In genomic region chr13:65311311-65311755, GRCm38 (mm10) we compare ENCODE assay signal across 9 mouse cellular contexts. TPM values are rescaled to one million over a fixed set of nuclear protein-coding genes. Genes with fewer than 3 reads are reported as not detected.
A peak's percentile ranks its signal among the peaks of the same experiment; 100 is the strongest.
DNase-seq lines count a peak whose midpoint lies in the region; ATAC-seq and TF ChIP-seq lines count a peak whose summit lies in the region.
"Had no signal": no experiment of that assay in that cellular context is flagged by ENCODE, and none has a peak within 500 bp of the region (broad histone marks: within the 10 kb centered on the region; RNA-seq: fewer than 3 reads in every experiment).

No protein-coding gene starts in this region.

- no peaks in the 10 kb centered on the region for H3K36me3 ChIP-seq in lung, embryonic 15.5 days

- WGBS in lung, embryonic 15.5 days = 37% methylated on average over 22 of the region's 27 CpGs
- WGBS in lung, adult 2 months = 26% methylated on average over 27 of the region's 27 CpGs

- peak overlapping the region; percentile 38 for H3K4me2 ChIP-seq in lung, embryonic 15.5 days

- H3K27ac ChIP-seq in lung, embryonic 15.5 days = no peak overlapping the region

- DNase-seq in adrenal gland, postnatal 10 days = peak; percentile 12
- no peak for DNase-seq in adrenal gland, postnatal 14 days
- DNase-seq in lung, adult 2 months = no peak
- DNase-seq in heart, postnatal 4 days = peak; percentile 21
- no peak for DNase-seq in T-cell, adult 2 months (ENCODE audit: low spot score)
- no peak for DNase-seq in Muller cell, postnatal 12 days (ENCODE audit: inconsistent ontology term)

- ATAC-seq in lung, embryonic 15.5 days (ENCODE audit: borderline replicate concordance, extremely low read depth, low FRiP score, low TSS enrichment) = peak; percentile 69
- ATAC-seq in megakaryocyte progenitor cell, adult 5-6 weeks (replicated peaks; ENCODE audit: poor library complexity) = peak; percentile 64

- TF ChIP-seq POLR2A in lung, adult 2 months (IDR thresholded peaks at IDR 0.05; ENCODE audit: borderline replicate concordance, extremely low read depth, low read depth, low read length) = no peak

- TF ChIP-seq CTCF in lung, adult 2 months (IDR thresholded peaks at IDR 0.05; ENCODE audit: insufficient read depth, low read length) = no peak

- no peaks in the 10 kb centered on the region for H3K4me1 ChIP-seq in lung, embryonic 15.5 days
- no peaks in the 10 kb centered on the region for H3K4me1 ChIP-seq in lung, adult 2 months (ENCODE audit: control insufficient read depth, insufficient read depth, low read length)

- 0 out of 2 replicates have a peak overlapping the region, but pooled peaks have one; percentile 4 for H3K4me3 ChIP-seq in lung, embryonic 15.5 days
- no peak overlapping the region for H3K4me3 ChIP-seq in lung, adult 2 months (replicated peaks; ENCODE audit: extremely low read depth, low read depth, low read length)
- H3K4me3 ChIP-seq: myocyte had no signal

- no peak overlapping the region for H3K9ac ChIP-seq in lung, embryonic 15.5 days

- H3K27me3 ChIP-seq in lung, embryonic 15.5 days = no peaks in the 10 kb centered on the region

- no peaks in the 10 kb centered on the region; the same call in 1 of the 2 replicates for H3K9me3 ChIP-seq in lung, embryonic 15.5 days

RNA-seq across cellular contexts. Expression of gene Zfp369, which starts 32.7 kb away (rescaled TPM):
- total RNA-seq in adrenal gland, postnatal 10 days (2021) = 10 to 100 TPM; 21.1 to 29.3 TPM
- total RNA-seq in adrenal gland, postnatal 14 days (2021) = 27.9 and 29.9 TPM in 2 replicates
- polyA plus RNA-seq in lung, embryonic 15.5 days (2015; fragmentation: Nextera tagmentation; extraction: Ambion mirVana) = 10.1 and 10.4 TPM in 2 replicates
- polyA plus RNA-seq in lung, adult 2 months (2012; rRNA removed) = 13.3 and 16.7 TPM in 2 replicates
- total RNA-seq in heart, postnatal 4 days (2021) = 10 to 100 TPM; 30.5 to 32.9 TPM
- total RNA-seq in megakaryocyte progenitor cell, adult 5-6 weeks (2015) = 29.4 and 32.7 TPM in 2 replicates
- total RNA-seq in megakaryocyte progenitor cell, adult 5-6 weeks (2017) = 45.5 and 53.2 TPM in 2 replicates

RNA-seq across cellular contexts. Expression of gene Gm10775, which starts 52.0 kb away (rescaled TPM):
- not detected for total RNA-seq in adrenal gland, postnatal 10 days (2021)
- total RNA-seq in adrenal gland, postnatal 14 days (2021) = not detected in 2 replicates
- polyA plus RNA-seq in lung, embryonic 15.5 days (2015; fragmentation: Nextera tagmentation; extraction: Ambion mirVana) = not detected in 2 replicates
- polyA plus RNA-seq in lung, adult 2 months (2012; rRNA removed) = not detected in 2 replicates
- not detected for total RNA-seq in heart, postnatal 4 days (2021)
- total RNA-seq in megakaryocyte progenitor cell, adult 5-6 weeks (2015) = not detected in 2 replicates
- total RNA-seq in megakaryocyte progenitor cell, adult 5-6 weeks (2017) = not detected in 2 replicates
- polyA plus RNA-seq: myocyte had no signal

Comparison
In these comparisons a context has a peak if more than half of its experiments do, and no peak if none do; other contexts are left out.
1. DNase-seq: peak in adrenal gland, postnatal 10 days (single experiment) and heart, postnatal 4 days (single experiment); none in adrenal gland, postnatal 14 days (single experiment), lung, adult 2 months (single experiment), T-cell, adult 2 months (single experiment) and Muller cell, postnatal 12 days (single experiment).